Mouse (Mus musculus) layer of hippocampus, adult 2 months (tissue): Measurements from ENCODE around the gene Ugt1a10. TPM values are rescaled to one million over a fixed set of nuclear protein-coding genes. Genes with fewer than 3 reads are reported as not detected.
A peak's percentile ranks its signal among the peaks of the same experiment; 100 is the strongest.
"Not testable (repeated sequence)": the region's sequence is repeated elsewhere in the genome, so short reads cannot be mapped to it uniquely, and the experiment has no call there.

ENCODE experiments used
- DNase-seq, 2 experiments: peaks; one replicate each; pipeline ENCODE4 v3.0.0; 2022; ENCODE audit warnings: low spot score in 2 of 2
- H3K27ac ChIP-seq: fragments of 200-600 bp; 2 replicates; pipeline ENCODE4 v1.8.1; 2022
- H3K4me3 ChIP-seq: fragments of 200-600 bp; 2 replicates; pipeline ENCODE4 v1.8.1; 2022; ENCODE audit warnings: mild to moderate bottlenecking
- CTCF ChIP-seq: fragments of 200-600 bp; conservative IDR thresholded peaks from 2 replicates; pipeline ENCODE4 v1.8.1; 2022; ENCODE audit warnings: antibody characterized with exemption, mild to moderate bottlenecking, moderate library complexity
- total RNA-seq, 2 experiments: library from RNA; stranded (reverse); gene quantifications; 2 replicates each; pipeline ENCODE4 v1.2.3; 2021

Gene Ugt1a10
- total RNA-seq, 2 experiments from 2014 or later, result not detected

DNA sequence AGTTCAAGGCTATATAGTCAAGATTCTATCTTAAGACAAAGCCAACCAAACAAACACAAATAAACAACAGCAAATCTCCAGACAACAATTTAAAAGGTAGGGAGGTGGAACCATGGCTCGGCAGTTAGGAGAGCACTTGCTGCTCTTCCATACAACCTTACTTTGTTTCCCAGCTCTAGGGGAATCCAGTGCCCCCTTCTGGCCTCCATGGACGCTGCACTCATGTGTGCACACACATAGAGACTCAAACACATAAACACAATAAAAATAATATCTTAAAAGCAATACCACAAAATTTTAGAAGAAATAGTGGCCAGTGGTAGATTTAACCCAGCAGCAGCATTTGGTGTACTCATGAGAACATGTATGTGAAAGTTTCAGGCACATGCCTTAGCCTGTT is 162.0 kb downstream of the Ugt1a10 start:
- peak; percentile 50 for TF ChIP-seq CTCF
- no peak overlapping the region for H3K4me3 ChIP-seq
- DNase-seq, result no peak
- H3K27ac ChIP-seq, result no peak overlapping the region

DNA sequence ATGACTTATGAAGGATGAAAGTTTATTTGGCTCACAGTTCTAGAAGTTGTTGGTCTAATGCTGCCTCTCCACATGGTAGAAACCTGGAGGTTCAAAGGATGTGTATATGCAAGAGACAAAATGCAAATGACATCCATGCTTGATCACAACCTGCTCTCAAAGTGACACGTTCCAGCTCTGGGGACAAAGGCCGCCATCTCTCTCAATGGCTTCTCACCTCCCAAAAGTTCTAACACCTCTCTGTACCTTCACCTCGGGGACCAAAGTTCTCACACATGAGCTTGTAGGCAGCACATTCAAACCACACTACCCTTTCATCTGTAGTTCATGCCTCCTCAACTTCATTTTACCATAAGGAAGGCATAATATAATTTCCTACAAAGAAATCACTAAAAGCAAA is 162.4 kb downstream of the Ugt1a10 start:
- no peak overlapping the region for H3K4me3 ChIP-seq
- TF ChIP-seq CTCF, result no peak
- no peak overlapping the region for H3K27ac ChIP-seq
- no peak for DNase-seq

DNA sequence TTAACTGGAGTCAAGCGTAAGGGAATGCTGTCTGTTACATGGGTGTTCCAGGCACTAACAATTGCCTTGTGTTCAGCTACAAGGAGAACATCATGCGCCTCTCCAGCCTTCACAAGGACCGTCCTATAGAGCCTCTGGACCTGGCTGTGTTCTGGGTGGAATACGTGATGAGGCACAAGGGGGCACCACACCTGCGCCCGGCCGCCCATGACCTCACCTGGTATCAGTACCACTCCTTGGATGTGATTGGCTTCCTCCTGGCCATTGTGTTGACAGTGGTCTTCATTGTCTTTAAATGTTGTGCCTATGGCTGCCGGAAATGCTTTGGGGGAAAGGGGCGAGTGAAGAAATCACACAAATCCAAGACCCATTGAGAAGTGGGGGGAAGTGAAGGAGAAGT is 162.9 kb downstream of the Ugt1a10 start:
- no peak overlapping the region for H3K27ac ChIP-seq
- no peak for TF ChIP-seq CTCF
- peak in 1 of 2 experiments; percentile 12 for DNase-seq
- H3K4me3 ChIP-seq, result no peak overlapping the region

DNA sequence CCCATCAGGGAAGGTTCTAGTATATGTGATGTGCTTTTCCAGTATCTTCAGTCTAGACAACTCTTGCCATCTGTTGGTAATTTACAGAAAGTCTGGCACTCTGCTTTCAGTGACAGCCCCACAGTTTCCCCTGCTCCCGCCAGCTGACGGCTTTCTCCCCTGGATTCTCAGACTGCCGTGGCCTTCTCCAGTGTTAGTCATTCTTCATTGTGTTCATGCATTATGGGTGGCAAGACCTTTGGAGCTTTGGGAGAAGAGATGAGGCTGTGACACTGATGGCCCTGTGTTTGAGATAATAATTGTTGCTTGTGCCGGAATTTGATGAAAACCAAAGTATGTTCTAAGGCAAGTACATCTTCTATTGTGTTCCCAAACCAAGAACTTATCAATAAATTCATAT is 163.4 kb downstream of the Ugt1a10 start:
- H3K4me3 ChIP-seq, result no peak overlapping the region
- no peak for DNase-seq
- no peak for TF ChIP-seq CTCF
- no peak overlapping the region for H3K27ac ChIP-seq

DNA sequence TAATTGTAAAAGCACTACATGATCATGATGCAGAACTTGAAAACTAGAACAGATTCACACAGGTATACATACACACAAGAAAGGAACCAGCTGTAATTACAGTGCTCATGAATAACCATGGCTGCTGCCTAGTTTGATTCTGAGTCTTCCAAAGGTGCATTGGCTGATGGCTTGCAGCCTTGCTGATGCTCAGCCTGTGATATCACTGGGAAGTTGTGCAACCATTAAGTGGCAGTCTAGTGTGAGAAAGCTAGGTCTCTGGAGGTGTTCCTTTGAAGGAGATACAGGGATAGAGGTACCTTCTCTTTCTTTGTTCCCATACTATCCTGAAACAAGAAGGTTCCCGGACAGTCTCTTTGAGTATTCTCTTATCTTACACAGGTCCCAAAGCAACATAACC is 163.9 kb downstream of the Ugt1a10 start:
- no peak for DNase-seq
- Histone ChIP-seq H3K27ac (no peak overlapping the region), H3K4me3 (no peak overlapping the region)
- TF ChIP-seq CTCF, result no peak

DNA sequence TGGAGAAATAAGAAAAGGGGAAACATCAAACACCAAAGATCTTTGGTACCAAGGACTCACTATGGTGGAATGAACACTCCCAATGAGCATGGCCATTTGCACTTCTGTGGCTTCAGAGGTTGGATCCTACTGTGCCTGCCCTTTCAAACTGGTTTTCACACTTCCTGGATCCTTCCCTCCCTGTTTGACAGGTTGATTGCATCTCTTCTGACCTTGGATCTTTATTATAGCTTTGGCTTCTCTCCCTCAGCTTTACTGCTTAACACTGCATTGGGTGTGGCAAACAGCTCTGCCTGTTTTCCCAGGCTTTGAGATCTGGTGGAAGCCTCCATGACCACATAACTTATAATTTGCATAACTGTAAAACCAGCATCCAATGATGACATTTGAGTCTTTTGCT is 165.1 kb downstream of the Ugt1a10 start:
- H3K4me3 ChIP-seq, result no peak overlapping the region
- no peak for TF ChIP-seq CTCF
- H3K27ac ChIP-seq, result no peak overlapping the region
- no peak for DNase-seq

DNA sequence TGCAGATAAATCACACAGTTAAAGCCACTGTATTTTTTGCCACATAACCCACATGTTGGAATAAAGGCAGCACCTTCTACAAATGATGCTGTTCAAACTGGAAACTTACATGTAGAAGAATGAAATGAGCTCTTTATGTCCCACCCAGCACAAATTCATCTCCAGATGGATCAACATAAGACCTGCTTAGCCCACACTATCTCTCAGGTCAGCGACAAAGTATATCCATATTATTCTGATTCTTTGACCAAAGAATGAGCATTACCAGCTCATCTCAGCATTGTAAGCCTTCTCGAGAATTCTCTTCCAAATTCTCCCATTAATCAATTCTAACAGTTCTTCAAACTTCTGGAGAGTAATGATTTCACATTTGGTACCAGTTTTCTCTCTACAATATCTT is 167.0 kb downstream of the Ugt1a10 start:
- DNase-seq, result no peak
- Histone ChIP-seq H3K4me3 (no peak overlapping the region), H3K27ac (no peak overlapping the region)
- TF ChIP-seq CTCF, result no peak

DNA sequence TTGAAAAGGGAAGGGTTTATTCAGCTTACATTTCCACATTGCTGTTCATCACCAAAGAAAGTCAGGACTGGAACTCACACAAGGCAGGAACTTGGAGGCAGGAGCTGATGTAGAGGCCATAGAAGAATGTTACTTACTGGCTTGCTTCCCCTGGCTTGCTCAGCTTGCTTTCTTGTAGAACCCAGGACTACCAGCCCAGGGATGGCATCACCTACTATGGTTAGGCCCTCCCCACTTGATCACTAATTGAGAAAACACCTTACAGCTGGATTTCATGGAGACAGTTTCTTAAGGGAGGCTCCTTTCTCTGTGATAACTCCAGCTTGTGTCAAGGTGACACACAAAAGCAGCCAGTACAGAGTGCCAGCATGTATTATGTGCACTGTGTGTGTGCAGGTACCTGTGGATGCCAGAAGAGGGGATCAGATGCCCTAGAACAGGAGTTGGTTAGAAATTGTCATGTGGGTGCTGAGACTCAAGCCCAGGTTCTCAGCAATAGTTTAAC is 167.9 kb downstream of the Ugt1a10 start:
- not testable (repeated sequence) for H3K4me3 ChIP-seq, H3K27ac ChIP-seq, DNase-seq

DNA sequence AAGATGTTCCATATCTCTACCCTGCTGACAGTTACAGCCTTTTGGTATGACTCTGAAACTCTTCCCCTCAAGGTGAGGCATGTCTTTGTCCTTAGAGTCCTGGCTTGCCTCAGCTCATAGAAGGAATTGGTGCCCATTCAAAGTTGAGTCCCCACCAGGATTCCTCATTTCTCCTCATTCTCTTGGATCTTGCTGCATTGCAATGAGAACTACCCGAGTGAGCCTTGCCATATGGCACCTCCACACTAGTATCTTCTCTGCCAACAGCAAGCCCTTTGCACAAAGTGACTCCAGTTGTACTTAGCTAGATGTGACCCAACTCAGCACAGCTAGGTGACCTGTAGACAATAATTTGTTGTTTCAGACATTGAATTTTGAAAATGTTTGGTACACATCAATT is 168.4 kb downstream of the Ugt1a10 start:
- no peak overlapping the region for H3K4me3 ChIP-seq
- H3K27ac ChIP-seq, result no peak overlapping the region
- TF ChIP-seq CTCF, result no peak
- no peak for DNase-seq

- Histone ChIP-seq H3K27ac (no peak overlapping the region), H3K4me3 (no peak overlapping the region)
- no peak for DNase-seq
- no peak for TF ChIP-seq CTCF
Measured at GRCm38 (mm10) chr1:88224029-88224776, 169.0 kb downstream of the Ugt1a10 start.

DNA sequence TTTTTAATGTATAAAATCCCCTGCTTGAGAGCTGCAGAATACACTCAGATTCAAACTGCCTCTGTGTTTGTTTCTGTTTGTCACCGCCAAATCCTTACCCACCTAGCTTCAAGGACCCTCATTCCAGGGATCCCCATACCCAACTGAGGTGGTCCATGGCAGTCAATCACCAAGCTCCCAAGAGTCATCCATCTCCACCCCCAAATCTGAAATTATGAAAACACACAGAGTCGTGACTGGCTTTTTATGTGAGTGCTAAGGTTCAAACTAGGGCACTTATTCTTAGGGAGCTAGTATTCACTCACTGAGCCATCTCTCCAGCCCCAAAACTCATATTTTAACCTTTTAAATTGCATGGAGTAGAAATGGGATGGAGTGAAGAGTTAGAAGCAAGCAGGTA is 170.1 kb downstream of the Ugt1a10 start:
- not testable (repeated sequence) for H3K4me3 ChIP-seq, H3K27ac ChIP-seq, DNase-seq

DNA sequence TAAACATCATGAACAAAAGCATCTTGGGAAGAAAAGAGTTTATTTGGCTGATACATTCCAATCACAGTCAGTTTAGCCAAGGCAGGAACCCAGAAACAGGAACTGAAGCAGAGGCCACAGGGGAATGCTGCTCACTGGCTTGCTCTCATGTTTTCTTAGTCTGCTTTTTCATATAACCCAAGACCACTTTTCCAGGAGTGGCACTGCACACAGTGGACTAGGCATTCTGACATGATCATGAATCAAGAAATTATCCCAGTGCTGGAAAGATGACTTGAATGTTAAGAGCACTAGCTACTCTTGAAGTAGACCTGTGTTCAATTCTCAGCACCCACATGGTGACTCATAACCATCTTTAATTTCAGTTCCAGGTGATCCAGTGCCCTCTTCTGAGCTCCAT is 170.6 kb downstream of the Ugt1a10 start:
- no peak overlapping the region for H3K4me3 ChIP-seq
- no peak for DNase-seq
- no peak for TF ChIP-seq CTCF
- no peak overlapping the region for H3K27ac ChIP-seq

GRCm38 (mm10) chr1:88226670-88227379 is 171.6 kb downstream of the Ugt1a10 start, which contains the start of gene Mroh2a:
Gene Mroh2a (plus strand): TSS chr1:88226986.
- no peak for TF ChIP-seq CTCF
- no peak for DNase-seq
- no peak within 1 kb of the TSS for H3K27ac ChIP-seq
- no peak within 1 kb of the TSS for H3K4me3 ChIP-seq

GRCm38 (mm10) chr1:88227482-88227881 is 172.3 kb downstream of the Ugt1a10 start:
- no peak for DNase-seq
- H3K4me3 ChIP-seq, result no peak overlapping the region
- no peak overlapping the region for H3K27ac ChIP-seq
- no peak for TF ChIP-seq CTCF
